Mouse (Mus musculus) heart, embryonic 12.5 days (tissue): ENCODE measurements around the gene Trrap. TPM values are rescaled to one million over a fixed set of nuclear protein-coding genes. Genes with fewer than 3 reads are reported as not detected.

ENCODE experiments used
- ATAC-seq: fragments of 200-750 bp; cut with Nextera tagmentation; 2 replicates; pipeline ENCODE4 v1.8.0; 2017; ENCODE audit warnings: moderate TSS enrichment, moderate library complexity; ENCODE audit not compliant: insufficient number of reproducible peaks, low FRiP score
- H3K27ac ChIP-seq: fragments of 300-500 bp; sonication (generic); 2 replicates; pipeline ENCODE4 v1.5.1; 2016; ENCODE audit warnings: mild to moderate bottlenecking, moderate library complexity; ENCODE audit not compliant: poor library complexity, severe bottlenecking
- H3K27me3 ChIP-seq: fragments of 300-500 bp; sonication (generic); replicated peaks from 2 replicates; pipeline ENCODE4 v1.6.1; 2016; ENCODE audit warnings: mild to moderate bottlenecking, moderate library complexity
- H3K36me3 ChIP-seq: fragments of 300-500 bp; sonication (generic); 2 replicates; pipeline ENCODE4 v1.6.1; 2016; ENCODE audit warnings: mild to moderate bottlenecking, moderate library complexity
- H3K4me1 ChIP-seq: fragments of 300-500 bp; sonication (generic); replicated peaks from 2 replicates; pipeline ENCODE4 v1.6.1; 2016; ENCODE audit warnings: mild to moderate bottlenecking
- H3K4me2 ChIP-seq: fragments of 300-500 bp; sonication (generic); 2 replicates; pipeline ENCODE4 v1.6.1; 2016; ENCODE audit warnings: mild to moderate bottlenecking, moderate library complexity
- H3K4me3 ChIP-seq: fragments of 300-500 bp; sonication (generic); 2 replicates; pipeline ENCODE4 v1.5.1; 2016; ENCODE audit warnings: mild to moderate bottlenecking
- H3K9ac ChIP-seq: fragments of 300-500 bp; sonication (generic); 2 replicates; pipeline ENCODE4 v1.6.1; 2016; ENCODE audit warnings: mild to moderate bottlenecking, moderate library complexity
- H3K9me3 ChIP-seq: fragments of 300-500 bp; sonication (generic); replicated peaks from 2 replicates; pipeline ENCODE4 v1.6.1; 2016; ENCODE audit warnings: mild to moderate bottlenecking, moderate library complexity
- WGBS: fragments of 180-500 bp; shearing (Covaris S2); methylation state at CpG from one replicate; pipeline ENCODE4 v1.1.7; 2016; 5-methylcytosine and 5-hydroxymethylcytosine counted together
- polyA plus RNA-seq: library from polyadenylated mRNA; unstranded; fragments of >200 nt; fragmentation: Nextera tagmentation; extraction: Ambion mirVana; gene quantifications from 2 replicates; pipeline ENCODE4 v1.2.1, GENCODE M21; 2016

Trrap gene
- polyA plus RNA-seq, 1 experiment from 2014 or later: 61.5 TPM

DNA sequence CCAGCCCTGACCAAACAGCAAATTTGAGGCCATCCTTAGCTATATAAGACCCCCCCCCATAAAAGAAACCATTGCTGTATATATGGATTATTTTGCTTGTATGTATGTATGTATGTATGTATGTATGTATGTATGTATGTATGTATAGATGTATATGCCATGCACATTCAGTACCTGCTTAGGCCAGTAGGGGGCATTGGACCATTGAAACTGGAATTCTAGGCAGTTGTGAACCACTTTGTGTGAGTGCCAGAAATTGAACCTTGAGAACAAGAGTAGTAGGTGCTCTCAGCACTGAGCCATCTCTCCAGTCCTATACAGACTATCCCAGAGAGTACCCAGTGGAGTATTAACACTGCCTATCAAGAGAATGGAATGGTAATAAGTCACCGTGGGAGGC, 104.2 kb downstream of the Trrap start:
- ATAC-seq: no peak
- H3K9me3 ChIP-seq: no peaks in the 10 kb centered on the region
- H3K4me3 ChIP-seq: no peak overlapping the region
- H3K27ac ChIP-seq: no peak overlapping the region
- 94% methylated on average over 1 of the region's 1 CpGs for WGBS
- H3K36me3 ChIP-seq: peaks cover 3% of the 10 kb centered on the region
- H3K4me1 ChIP-seq: peaks cover 10% of the 10 kb centered on the region; the same call in 1 of the 2 replicates
- no peaks in the 10 kb centered on the region for H3K27me3 ChIP-seq
- no peak overlapping the region for H3K4me2 ChIP-seq
- H3K9ac ChIP-seq: no peak overlapping the region

DNA sequence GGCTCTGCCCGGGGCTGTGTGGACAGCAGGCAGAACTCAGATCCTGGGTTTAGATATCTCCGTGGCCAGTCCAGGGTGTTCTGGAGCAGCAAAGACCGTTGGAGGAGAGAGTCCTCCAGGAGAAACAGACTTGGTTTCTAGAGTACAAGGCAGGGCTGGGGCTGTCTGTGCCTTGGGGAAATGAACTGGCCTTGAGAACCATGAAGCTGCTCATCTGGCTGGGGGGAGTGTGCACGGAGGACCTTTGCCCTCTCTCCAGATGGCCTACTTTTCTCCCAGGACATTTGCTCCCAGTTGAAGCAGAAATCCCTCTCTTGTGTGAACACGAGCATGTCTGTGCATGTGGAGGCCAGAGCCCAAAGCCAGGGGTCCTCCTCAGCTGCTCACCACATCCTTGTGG, 104.8 kb downstream of the Trrap start:
- no peak overlapping the region for H3K27ac ChIP-seq
- H3K36me3 ChIP-seq: peaks cover 8% of the 10 kb centered on the region
- no peaks in the 10 kb centered on the region for H3K9me3 ChIP-seq
- peaks cover 8% of the 10 kb centered on the region; the same call in 1 of the 2 replicates for H3K4me1 ChIP-seq
- 62% methylated on average over 5 of the region's 5 CpGs for WGBS
- no peak for ATAC-seq
- no peak overlapping the region for H3K4me3 ChIP-seq
- H3K4me2 ChIP-seq: no peak overlapping the region
- H3K9ac ChIP-seq: no peak overlapping the region
- no peaks in the 10 kb centered on the region for H3K27me3 ChIP-seq

DNA sequence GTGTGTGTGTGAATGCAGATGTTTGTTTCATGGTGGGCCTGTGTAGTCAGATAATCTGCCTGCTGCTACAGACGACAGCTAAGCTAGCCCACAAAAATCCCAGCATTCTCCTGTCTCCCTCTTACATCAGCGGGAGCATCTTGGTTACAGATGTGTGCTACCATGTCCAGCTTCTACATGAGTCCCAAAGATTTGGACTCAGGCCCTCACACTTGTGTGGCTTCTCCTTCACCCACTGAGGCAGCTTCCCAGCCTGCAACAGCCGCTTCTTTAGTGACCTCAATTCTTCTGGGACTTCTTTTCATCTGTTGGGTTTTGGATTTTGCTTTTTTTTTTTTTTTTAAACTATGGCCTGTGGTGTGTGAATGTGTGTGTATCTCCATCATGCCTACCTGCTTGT, 105.3 kb downstream of the Trrap start:
- WGBS: 79% methylated on average over 3 of the region's 3 CpGs

DNA sequence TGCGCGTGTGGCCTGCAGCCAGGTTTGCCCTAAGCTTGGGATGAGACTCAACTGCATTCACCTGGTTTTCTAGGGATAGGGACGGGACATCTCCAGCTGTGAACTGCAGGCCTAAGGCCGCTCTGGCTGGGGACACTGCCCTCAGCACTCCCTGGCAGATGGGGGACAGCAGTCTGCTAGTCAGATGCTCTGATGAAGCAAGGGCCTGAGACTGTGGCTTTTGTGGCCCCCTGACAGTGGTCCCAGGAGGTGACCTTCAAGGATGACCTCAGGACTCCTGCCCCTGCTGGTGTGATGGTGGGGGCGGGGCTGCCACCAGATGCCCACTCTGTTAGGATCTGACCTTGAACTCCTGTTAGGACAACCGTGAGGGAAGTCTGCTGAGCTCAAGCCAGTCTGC, 107.7 kb downstream of the Trrap start:
- Histone ChIP-seq H3K27ac (no peak overlapping the region), H3K4me1 (peaks cover 8% of the 10 kb centered on the region; the same call in 1 of the 2 replicates), H3K4me2 (no peak overlapping the region), H3K9ac (no peak overlapping the region), H3K36me3 (peaks cover 36% of the 10 kb centered on the region), H3K4me3 (no peak overlapping the region), H3K9me3 (no peaks in the 10 kb centered on the region), H3K27me3 (no peaks in the 10 kb centered on the region)
- 80% methylated on average over 6 of the region's 6 CpGs for WGBS
- no peak for ATAC-seq

More for the DNA sequence above, 105.3 kb downstream of the Trrap start:
- Histone ChIP-seq H3K4me3 (no peak overlapping the region), H3K9me3 (no peaks in the 10 kb centered on the region), H3K27ac (no peak overlapping the region), H3K4me2 (no peak overlapping the region), H3K9ac (no peak overlapping the region), H3K4me1 (peaks cover 8% of the 10 kb centered on the region; the same call in 1 of the 2 replicates), H3K36me3 (peaks cover 13% of the 10 kb centered on the region), H3K27me3 (no peaks in the 10 kb centered on the region)
- no peak for ATAC-seq

DNA sequence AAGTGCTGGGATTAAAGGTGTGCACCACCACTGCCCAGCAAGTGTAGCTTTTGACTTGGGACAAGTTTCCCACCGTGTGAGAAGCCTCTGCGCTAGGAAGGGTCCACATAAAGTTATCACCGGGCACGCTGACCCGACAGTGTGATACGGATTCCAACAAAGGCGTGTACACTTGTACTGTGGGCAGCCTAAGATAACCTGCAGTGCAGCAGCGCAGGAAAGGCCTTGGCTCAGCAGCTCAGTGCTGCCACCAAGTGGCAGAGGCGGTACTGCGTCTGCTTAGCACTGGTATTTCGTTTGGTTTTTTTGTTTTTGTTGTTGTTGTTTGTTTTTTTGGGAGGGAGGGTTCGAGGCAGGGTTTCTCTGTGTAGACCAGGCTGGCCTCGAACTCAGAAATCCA, 108.4 kb downstream of the Trrap start:
- H3K4me1 ChIP-seq: peaks cover 8% of the 10 kb centered on the region; the same call in 1 of the 2 replicates
- WGBS: 5% methylated on average over 13 of the region's 13 CpGs
- no peak overlapping the region for H3K27ac ChIP-seq
- no peaks in the 10 kb centered on the region for H3K27me3 ChIP-seq
- ATAC-seq: no peak
- peaks cover 43% of the 10 kb centered on the region for H3K36me3 ChIP-seq
- H3K9me3 ChIP-seq: no peaks in the 10 kb centered on the region
- no peak overlapping the region for H3K4me2 ChIP-seq
- H3K9ac ChIP-seq: no peak overlapping the region
- no peak overlapping the region for H3K4me3 ChIP-seq

DNA sequence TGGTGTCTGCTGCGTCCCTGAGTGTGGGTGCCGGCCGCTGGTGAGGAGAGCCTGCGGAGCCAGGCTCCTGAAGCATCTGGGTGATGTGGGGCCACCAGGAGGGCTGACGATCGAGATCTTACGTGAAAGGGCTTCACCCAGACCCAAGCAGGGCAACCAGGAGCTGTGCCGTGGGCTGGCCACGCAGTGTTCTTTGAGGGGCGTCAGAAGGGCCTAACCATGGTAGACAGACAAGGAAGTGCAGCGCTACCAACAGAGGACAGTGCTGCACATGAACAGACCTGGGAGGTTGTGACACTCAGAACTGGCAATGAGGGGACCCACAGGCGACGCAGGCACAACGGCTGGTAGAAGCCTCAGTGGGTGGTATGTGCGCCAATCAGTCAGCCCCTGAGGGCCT, 109.5 kb downstream of the Trrap start:
- H3K27ac ChIP-seq: no peak overlapping the region
- WGBS: 90% methylated on average over 15 of the region's 15 CpGs
- no peak overlapping the region for H3K9ac ChIP-seq
- peaks cover 54% of the 10 kb centered on the region for H3K36me3 ChIP-seq
- H3K4me1 ChIP-seq: peaks cover 16% of the 10 kb centered on the region
- no peaks in the 10 kb centered on the region for H3K9me3 ChIP-seq
- no peaks in the 10 kb centered on the region for H3K27me3 ChIP-seq
- no peak overlapping the region for H3K4me3 ChIP-seq
- ATAC-seq: no peak
- no peak overlapping the region for H3K4me2 ChIP-seq

DNA sequence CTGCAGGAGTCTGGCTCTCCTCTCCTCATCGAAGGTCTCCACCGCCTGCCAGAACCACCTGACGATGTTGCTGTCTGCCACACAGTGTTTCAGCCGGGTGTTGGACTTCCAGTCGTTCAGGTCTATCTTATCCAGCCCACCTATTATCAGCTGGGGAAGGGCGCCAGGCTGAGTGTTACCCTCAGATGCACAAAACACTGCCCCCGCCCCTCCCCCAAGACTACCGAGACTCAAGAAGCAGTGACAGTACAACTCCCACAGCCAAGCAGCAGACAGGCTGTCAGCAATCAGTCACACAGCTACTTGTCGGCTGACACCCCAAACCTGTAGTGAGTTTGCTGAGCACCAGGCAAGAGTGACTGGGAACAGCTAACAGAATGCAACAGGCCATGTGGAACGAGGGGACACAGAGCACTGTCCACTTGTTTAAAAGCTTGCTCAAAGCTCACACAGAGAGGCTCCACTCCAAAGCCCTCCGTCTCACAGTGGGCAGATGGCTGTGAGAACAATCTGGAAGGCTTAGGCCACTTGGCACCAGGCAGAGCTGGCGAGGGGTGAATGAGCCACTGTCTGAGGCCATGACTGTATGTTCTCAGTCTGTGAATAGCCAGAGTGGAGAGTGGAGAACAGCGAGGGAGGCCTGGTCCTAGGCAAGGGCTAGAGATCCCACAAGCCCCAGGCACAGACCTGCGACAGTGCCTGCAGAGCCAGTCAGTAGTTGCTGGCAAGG, 114.3 kb downstream of the Trrap start:
- 46% methylated on average over 14 of the region's 14 CpGs for WGBS
- Histone ChIP-seq H3K9me3 (0 out of 2 replicates have a peak, but pooled peaks cover 3% of the 10 kb centered on the region), H3K4me1 (peaks cover 16% of the 10 kb centered on the region), H3K9ac (no peak overlapping the region), H3K4me3 (no peak overlapping the region), H3K4me2 (no peak overlapping the region), H3K27ac (peak overlapping the region; percentile 9; the same call in 1 of the 2 replicates), H3K27me3 (no peaks in the 10 kb centered on the region), H3K36me3 (peaks cover 99% of the 10 kb centered on the region)
- no peak for ATAC-seq

DNA sequence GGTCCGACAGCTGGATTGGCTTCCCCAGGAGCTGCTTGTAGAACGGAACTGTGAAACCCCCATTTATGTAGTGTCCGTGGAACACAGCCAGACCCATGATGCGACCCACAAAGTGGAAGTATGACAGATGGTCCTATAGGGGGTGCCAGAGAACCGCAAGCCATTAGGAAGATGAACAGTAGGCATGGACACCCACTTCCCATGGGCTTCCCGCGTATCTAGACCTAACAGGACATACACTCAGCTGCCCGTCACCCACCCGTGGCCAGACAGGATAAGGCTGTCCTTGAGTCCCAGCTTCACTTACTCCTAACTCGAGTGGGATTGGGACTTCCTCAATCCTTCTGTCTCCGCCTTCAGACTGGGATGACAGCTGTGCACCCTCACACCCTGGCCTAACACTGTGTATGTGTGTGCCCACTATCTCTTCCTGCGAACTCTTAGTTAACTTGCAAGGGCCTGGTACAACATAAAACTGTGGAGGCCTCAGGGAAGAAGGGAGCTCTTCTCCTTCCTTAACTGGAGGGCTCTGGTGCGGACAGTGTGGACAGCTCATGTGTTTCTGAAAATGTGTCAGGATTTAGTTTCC, 117.2 kb downstream of the Trrap start:
- H3K9me3 ChIP-seq: peaks cover 6% of the 10 kb centered on the region
- no peak for ATAC-seq

DNA sequence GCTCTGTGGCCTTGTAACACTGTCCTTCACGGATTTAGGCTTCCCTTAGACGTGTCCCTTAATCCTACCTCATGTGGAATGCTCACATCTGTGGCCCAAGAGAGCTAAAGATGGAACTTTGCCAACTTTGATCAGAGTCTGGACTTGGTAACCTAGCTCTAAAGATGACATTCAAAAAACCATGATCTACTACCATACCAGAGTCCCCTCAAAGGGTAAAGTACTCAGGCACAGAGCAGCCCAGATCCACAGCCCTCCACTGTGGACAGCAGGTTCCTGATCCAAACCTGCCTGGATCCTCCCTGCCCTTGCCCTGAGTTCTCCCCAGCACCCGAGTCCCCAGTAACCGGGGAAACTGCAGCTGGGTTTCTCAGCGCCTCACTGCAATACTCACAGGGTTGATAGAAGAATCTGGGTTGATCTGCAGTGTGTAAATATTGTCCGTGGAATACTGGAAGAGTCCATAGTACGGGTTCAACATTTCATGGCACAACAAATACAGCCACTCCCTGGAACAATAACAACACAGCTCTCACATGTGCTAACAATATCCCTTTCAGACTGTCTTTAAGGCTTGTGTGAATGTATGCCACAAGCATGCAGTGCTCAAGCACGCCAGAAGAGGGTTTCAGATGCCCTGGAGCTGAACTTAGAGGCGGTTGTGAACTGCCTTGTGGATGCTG, 118.6 kb downstream of the Trrap start:
- Histone ChIP-seq H3K4me1 (peaks cover 16% of the 10 kb centered on the region), H3K4me2 (no peak overlapping the region), H3K27me3 (no peaks in the 10 kb centered on the region), H3K9me3 (peaks cover 6% of the 10 kb centered on the region), H3K4me3 (no peak overlapping the region), H3K9ac (no peak overlapping the region), H3K36me3 (peaks cover 96% of the 10 kb centered on the region), H3K27ac (0 out of 2 replicates have a peak overlapping the region, but pooled peaks have one; percentile 15)
- no peak for ATAC-seq
- WGBS: 85% methylated on average over 9 of the region's 9 CpGs

More for the DNA sequence above, 117.2 kb downstream of the Trrap start:
- Histone ChIP-seq H3K27me3 (no peaks in the 10 kb centered on the region), H3K4me1 (peaks cover 16% of the 10 kb centered on the region), H3K27ac (no peak overlapping the region), H3K36me3 (peaks cover 100% of the 10 kb centered on the region), H3K4me2 (no peak overlapping the region), H3K9ac (no peak overlapping the region), H3K4me3 (no peak overlapping the region)
- 73% methylated on average over 13 of the region's 13 CpGs for WGBS

DNA sequence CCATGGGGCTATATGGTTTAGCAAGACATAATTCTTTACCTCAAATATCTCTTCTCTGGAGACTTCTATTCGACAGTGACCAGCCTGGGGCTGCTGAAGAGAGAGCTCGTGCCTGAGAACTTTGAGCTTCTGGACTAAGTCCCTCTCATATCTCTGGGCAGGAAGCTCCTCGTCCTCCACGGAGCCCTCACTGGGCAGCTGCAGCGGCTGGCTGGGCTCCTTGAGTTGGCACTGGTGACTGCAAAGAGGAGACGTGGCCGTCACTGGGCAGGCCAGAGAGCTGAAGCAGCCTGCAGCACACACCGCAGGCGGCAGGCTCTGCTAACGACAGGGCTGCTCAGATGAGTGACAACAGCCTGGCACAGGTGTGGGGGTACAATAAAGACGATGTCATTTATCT, 123.7 kb downstream of the Trrap start:
- Histone ChIP-seq H3K27me3 (no peaks in the 10 kb centered on the region), H3K36me3 (peaks cover 93% of the 10 kb centered on the region)
- 80% methylated on average over 11 of the region's 11 CpGs for WGBS

DNA sequence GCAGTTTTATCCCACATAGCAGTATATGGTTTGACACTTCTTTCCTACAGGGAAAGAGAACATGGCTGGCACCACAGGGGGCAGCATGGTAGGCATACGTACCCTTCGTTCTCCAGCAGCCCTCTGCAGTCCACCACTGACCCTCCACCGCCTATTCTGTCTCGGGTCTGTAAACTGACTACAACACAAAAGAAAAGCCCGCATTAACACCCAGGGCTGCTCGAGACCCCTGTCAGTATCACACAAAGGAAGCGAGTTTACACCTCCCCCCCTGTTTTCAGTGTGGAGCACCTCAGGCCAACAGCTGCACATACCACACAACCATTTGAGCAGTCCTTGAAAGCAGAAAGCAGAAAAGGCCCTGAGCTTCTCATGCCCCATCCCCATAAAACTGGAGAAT, 130.3 kb downstream of the Trrap start:
- Histone ChIP-seq H3K4me1 (peaks cover 49% of the 10 kb centered on the region), H3K9me3 (no peaks in the 10 kb centered on the region), H3K4me2 (peak overlapping the region; percentile 6; the same call in 1 of the 2 replicates), H3K27me3 (no peaks in the 10 kb centered on the region), H3K27ac (peak overlapping the region; percentile 76; the same call in 1 of the 2 replicates), H3K4me3 (no peak overlapping the region), H3K36me3 (peaks cover 54% of the 10 kb centered on the region), H3K9ac (0 out of 2 replicates have a peak overlapping the region, but pooled peaks have one; percentile 6)
- ATAC-seq: no peak
- WGBS: 52% methylated on average over 7 of the region's 7 CpGs

More for the DNA sequence above, 123.7 kb downstream of the Trrap start:
- H3K4me2 ChIP-seq: no peak overlapping the region
- H3K4me3 ChIP-seq: no peak overlapping the region
- peaks cover 6% of the 10 kb centered on the region for H3K9me3 ChIP-seq
- no peak for ATAC-seq
- no peak overlapping the region for H3K9ac ChIP-seq
- H3K4me1 ChIP-seq: no peaks in the 10 kb centered on the region
- no peak overlapping the region for H3K27ac ChIP-seq
